Mouse (Mus musculus) kidney, embryonic 14.5 days (tissue): ENCODE measurements around the gene Pygl. TPM values are rescaled to one million over a fixed set of nuclear protein-coding genes. Genes with fewer than 3 reads are reported as not detected.

Source experiments
- ATAC-seq: fragments of 200-750 bp; cut with Nextera tagmentation; 2 replicates; pipeline ENCODE4 v1.8.0; 2017; ENCODE audit warnings: moderate number of reproducible peaks, mild to moderate bottlenecking, moderate TSS enrichment, moderate library complexity; ENCODE audit not compliant: low FRiP score, low TSS enrichment
- H3K27ac ChIP-seq: fragments of 300-500 bp; sonication (generic); 2 replicates; pipeline ENCODE4 v1.5.1; 2014; ENCODE audit warnings: low read depth, mild to moderate bottlenecking, low read length, moderate library complexity, mixed read lengths
- H3K27me3 ChIP-seq: fragments of 300-500 bp; sonication (generic); 2 replicates; pipeline ENCODE4 v1.6.1; 2014; ENCODE audit warnings: mild to moderate bottlenecking, low read length; ENCODE audit not compliant: control insufficient read depth, insufficient read depth
- H3K36me3 ChIP-seq: fragments of 300-500 bp; sonication (generic); 2 replicates; pipeline ENCODE4 v1.6.1; 2014; ENCODE audit warnings: low read length, mixed read lengths; ENCODE audit not compliant: control insufficient read depth, insufficient read depth
- H3K4me1 ChIP-seq: fragments of 300-500 bp; sonication (generic); 2 replicates; pipeline ENCODE4 v1.6.1; 2014; ENCODE audit warnings: low read length, mixed read lengths; ENCODE audit not compliant: control insufficient read depth, insufficient read depth
- H3K4me2 ChIP-seq: fragments of 300-500 bp; sonication (generic); replicated peaks from 2 replicates; pipeline ENCODE4 v1.6.1; 2014; ENCODE audit warnings: low read depth, mild to moderate bottlenecking, low read length
- H3K4me3 ChIP-seq: fragments of 300-500 bp; sonication (generic); 2 replicates; pipeline ENCODE4 v1.5.1; 2014; ENCODE audit warnings: mild to moderate bottlenecking, low read length
- H3K9ac ChIP-seq: fragments of 300-500 bp; sonication (generic); 2 replicates; pipeline ENCODE4 v1.6.1; 2014; ENCODE audit warnings: low read depth, mild to moderate bottlenecking, low read length, moderate library complexity
- H3K9me3 ChIP-seq: fragments of 300-500 bp; sonication (generic); 2 replicates; pipeline ENCODE4 v1.6.1; 2016; ENCODE audit warnings: low read length; ENCODE audit not compliant: control insufficient read depth
- WGBS: fragments of 180-500 bp; shearing (Covaris S2); extraction: QIAGEN DNeasy Blood & Tissue Kit; methylation state at CpG from one replicate; pipeline ENCODE4 v1.1.7; 2014; 5-methylcytosine and 5-hydroxymethylcytosine counted together
- polyA plus RNA-seq: library from polyadenylated mRNA; unstranded; fragments of >200 nt; fragmentation: Nextera tagmentation; extraction: Ambion mirVana; gene quantifications from 2 replicates; pipeline ENCODE4 v1.2.1, GENCODE M21; 2014

The Pygl gene
- polyA plus RNA-seq, 1 experiment from 2014 or later: 27.5 TPM

DNA sequence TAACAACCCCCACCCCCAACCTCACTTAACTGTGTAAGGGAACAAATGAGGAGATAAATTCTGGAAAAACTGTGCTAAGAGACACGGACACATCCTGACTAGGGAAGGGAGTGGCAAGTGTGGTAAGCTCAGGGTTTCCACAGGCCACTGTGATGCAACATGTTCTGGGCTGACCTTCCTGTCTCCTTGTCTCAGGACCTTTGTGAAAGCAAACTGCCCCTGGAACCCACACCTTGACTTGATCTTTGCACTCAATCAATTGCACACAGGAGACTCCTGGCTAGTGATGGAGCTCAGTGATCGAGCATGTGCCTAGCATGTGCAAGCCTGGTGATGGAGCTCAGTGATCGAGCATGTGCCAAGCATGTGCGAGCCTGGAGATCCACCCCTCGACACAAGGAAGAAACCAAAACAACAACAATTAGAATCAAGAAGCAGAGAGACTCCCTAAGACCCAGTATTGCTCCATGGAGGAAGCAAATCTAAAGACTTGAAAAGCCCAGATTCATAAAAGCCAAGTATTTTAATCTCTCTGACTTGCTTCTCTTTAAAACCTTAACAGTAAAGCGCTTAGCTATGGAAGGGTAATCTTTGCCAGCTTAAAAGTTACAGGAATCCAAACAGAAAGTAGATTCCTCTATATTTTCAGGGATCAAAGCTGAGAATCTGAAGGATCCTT is 2.5 kb upstream of the Pygl start:
- Histone ChIP-seq H3K9ac (no peak overlapping the region), H3K4me3 (no peak overlapping the region), H3K4me1 (peaks cover 4% of the 10 kb centered on the region; the same call in 1 of the 2 replicates), H3K27ac (no peak overlapping the region), H3K9me3 (no peaks in the 10 kb centered on the region), H3K27me3 (no peaks in the 10 kb centered on the region), H3K36me3 (no peaks in the 10 kb centered on the region), H3K4me2 (no peak overlapping the region)
- no peak for ATAC-seq
- 88% methylated on average over 6 of the region's 6 CpGs for WGBS

- no peak overlapping the region for H3K4me2 ChIP-seq
- no peak overlapping the region for H3K9ac ChIP-seq
- no peaks in the 10 kb centered on the region for H3K9me3 ChIP-seq
- H3K36me3 ChIP-seq: no peaks in the 10 kb centered on the region
- H3K27ac ChIP-seq: no peak overlapping the region
- no peak overlapping the region for H3K4me3 ChIP-seq
- H3K27me3 ChIP-seq: no peaks in the 10 kb centered on the region
- WGBS: 59% methylated on average over 5 of the region's 5 CpGs
- ATAC-seq: no peak
- peaks cover 5% of the 10 kb centered on the region for H3K4me1 ChIP-seq
These were observed 794 bp upstream of the Pygl start for GRCm38 (mm10) chr12:70232020-70232544.

- Histone ChIP-seq H3K9me3 (no peaks in the 10 kb centered on the region), H3K4me1 (peaks cover 13% of the 10 kb centered on the region), H3K4me2 (peak overlapping the region; percentile 94), H3K4me3 (peak overlapping the region; percentile 57; the same call in 1 of the 2 replicates), H3K36me3 (no peaks in the 10 kb centered on the region), H3K27me3 (no peaks in the 10 kb centered on the region), H3K27ac (no peak overlapping the region), H3K9ac (no peak overlapping the region; the same call in 1 of the 2 replicates)
- WGBS: 72% methylated on average over 11 of the region's 11 CpGs
- ATAC-seq: no peak
These were observed 3.1 kb downstream of the Pygl start for GRCm38 (mm10) chr12:70228155-70228554.

- no peaks in the 10 kb centered on the region for H3K36me3 ChIP-seq
- peak overlapping the region; percentile 57 for H3K4me3 ChIP-seq
- WGBS: under 1% methylated on average over 51 of the region's 52 CpGs
- H3K27me3 ChIP-seq: no peaks in the 10 kb centered on the region
- H3K9me3 ChIP-seq: no peaks in the 10 kb centered on the region
- H3K4me2 ChIP-seq: peak overlapping the region; percentile 94
- H3K9ac ChIP-seq: peak overlapping the region; percentile 60
- H3K27ac ChIP-seq: 0 out of 2 replicates have a peak overlapping the region, but pooled peaks have one; percentile 24
- ATAC-seq: peak; percentile 92
- H3K4me1 ChIP-seq: peaks cover 13% of the 10 kb centered on the region
These were observed 4.0 kb downstream of the Pygl start for GRCm38 (mm10) chr12:70227121-70227932.

DNA sequence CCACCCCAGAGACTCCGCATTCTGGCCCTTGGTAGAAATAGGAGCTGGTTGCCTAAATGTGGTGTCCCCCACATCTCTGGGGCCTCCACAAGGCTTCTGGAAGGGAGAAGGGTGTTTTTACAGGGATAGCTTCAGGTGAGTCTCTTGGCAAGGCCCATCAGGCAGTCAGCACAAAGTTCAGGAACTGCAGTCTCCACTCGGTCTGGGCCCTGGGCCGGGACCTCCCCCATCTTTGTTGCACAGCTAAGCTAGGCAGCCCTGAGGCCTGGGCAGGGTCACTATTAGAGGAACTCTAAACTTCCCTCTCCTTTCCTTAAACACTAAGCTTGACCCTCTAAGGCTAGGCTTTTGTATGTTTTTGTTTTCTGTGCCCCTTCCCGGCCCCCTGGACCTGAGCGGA is 4.6 kb downstream of the Pygl start:
- Histone ChIP-seq H3K9ac (peak overlapping the region; percentile 60), H3K9me3 (no peaks in the 10 kb centered on the region), H3K27me3 (no peaks in the 10 kb centered on the region), H3K27ac (0 out of 2 replicates have a peak overlapping the region, but pooled peaks have one; percentile 24), H3K4me3 (peak overlapping the region; percentile 57), H3K4me1 (peaks cover 13% of the 10 kb centered on the region), H3K36me3 (no peaks in the 10 kb centered on the region), H3K4me2 (peak overlapping the region; percentile 94)
- no peak; the same call in 1 of the 2 replicates for ATAC-seq
- 22% methylated on average over 5 of the region's 5 CpGs for WGBS

DNA sequence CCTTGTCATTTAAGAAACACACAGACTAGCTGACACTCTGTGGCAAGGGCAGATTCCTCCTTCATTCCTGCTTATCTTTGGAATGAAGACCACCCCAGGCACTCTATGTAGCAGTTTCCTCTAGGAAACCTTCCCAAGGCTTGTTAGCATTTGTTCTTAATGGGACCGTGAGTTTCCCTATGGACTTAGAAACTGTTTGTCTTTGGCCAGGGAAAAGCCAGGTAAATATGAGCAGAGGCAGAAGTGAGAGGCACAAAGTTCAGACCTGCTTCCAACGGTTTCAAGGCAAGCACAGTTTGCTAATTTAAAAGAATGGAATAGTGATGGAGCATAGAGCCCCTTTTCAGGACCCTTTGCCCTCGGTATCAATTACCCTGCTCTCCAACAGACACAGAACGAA is 8.0 kb downstream of the Pygl start:
- Histone ChIP-seq H3K9ac (no peak overlapping the region), H3K27me3 (no peaks in the 10 kb centered on the region), H3K4me1 (peaks cover 13% of the 10 kb centered on the region), H3K27ac (no peak overlapping the region), H3K9me3 (no peaks in the 10 kb centered on the region), H3K4me2 (no peak overlapping the region), H3K4me3 (no peak overlapping the region), H3K36me3 (no peaks in the 10 kb centered on the region)
- 59% methylated on average over 4 of the region's 4 CpGs for WGBS
- ATAC-seq: no peak

GRCm38 (mm10) chr12:70221425-70221824 is 9.9 kb downstream of the Pygl start:
- Histone ChIP-seq H3K36me3 (no peaks in the 10 kb centered on the region), H3K27ac (no peak overlapping the region), H3K4me2 (no peak overlapping the region), H3K4me3 (no peak overlapping the region), H3K4me1 (peaks cover 5% of the 10 kb centered on the region), H3K27me3 (no peaks in the 10 kb centered on the region), H3K9ac (no peak overlapping the region), H3K9me3 (no peaks in the 10 kb centered on the region)
- ATAC-seq: no peak
- 81% methylated on average over 5 of the region's 5 CpGs for WGBS

DNA sequence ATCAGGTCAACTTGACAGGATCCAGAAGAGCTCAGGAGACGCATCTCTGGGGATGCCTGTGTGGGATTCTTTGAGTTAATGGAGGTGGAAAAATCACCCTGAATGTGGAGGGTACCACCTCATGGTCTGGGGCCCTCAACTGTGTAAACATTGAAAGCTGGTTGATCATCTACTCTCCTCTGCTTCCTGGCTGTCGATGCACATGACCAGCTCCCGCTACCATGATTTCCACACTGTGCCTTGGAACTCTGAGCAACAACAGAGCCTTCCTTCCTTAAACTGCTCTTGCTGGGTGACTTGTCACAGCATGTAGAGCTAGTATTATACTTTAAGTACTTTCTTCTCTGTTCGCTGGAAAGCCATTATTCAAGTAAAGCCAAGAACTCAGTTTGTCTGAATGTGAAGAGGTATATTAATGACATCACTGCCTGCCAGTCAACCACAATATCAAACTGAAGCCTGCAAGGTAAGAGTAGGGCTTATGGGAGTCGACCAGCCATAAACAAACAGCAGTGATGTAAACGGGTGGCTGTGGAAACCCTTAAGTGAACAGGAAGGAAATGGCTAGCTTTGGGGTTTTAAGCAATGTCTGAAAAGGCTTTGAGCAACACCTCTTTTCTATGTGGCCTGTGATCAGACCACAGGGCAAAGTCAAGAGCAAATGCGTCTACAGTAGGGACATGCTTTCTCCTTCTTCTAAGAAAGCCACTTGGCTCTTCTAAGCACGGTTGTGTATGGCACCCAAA is 12.3 kb downstream of the Pygl start:
- WGBS: 70% methylated on average over 8 of the region's 8 CpGs

More for the DNA sequence above, 12.3 kb downstream of the Pygl start:
- H3K4me1 ChIP-seq: no peaks in the 10 kb centered on the region
- H3K27ac ChIP-seq: peak overlapping the region; percentile 26; the same call in 1 of the 2 replicates
- ATAC-seq: peak; percentile 71; the same call in 1 of the 2 replicates
- H3K4me3 ChIP-seq: no peak overlapping the region
- H3K4me2 ChIP-seq: no peak overlapping the region
- H3K9ac ChIP-seq: no peak overlapping the region
- no peaks in the 10 kb centered on the region for H3K27me3 ChIP-seq
- H3K36me3 ChIP-seq: no peaks in the 10 kb centered on the region
- H3K9me3 ChIP-seq: no peaks in the 10 kb centered on the region
